Comparison of ENCODE assay signal across 17 mouse cellular contexts in genomic region chr9:122395816-122396215, GRCm38 (mm10).
"Had no signal": no experiment of that assay in that cellular context is flagged by ENCODE, and none has a peak within 500 bp of the region (broad histone marks: within the 10 kb centered on the region; RNA-seq: fewer than 3 reads in every experiment).

No protein-coding gene starts in this region.

- H3K27ac ChIP-seq: midbrain, embryonic 10.5 days; midbrain, embryonic 12.5 days; neural tube, embryonic 13.5 days; neural tube, embryonic 15.5 days had no signal

- DNase-seq: lung, embryonic 14.5 days; lung, postnatal 10 days; lung, postnatal 4 days; midbrain, embryonic 14.5 days; retina, postnatal 1 day; right cerebral cortex, adult 18-20 months; right cerebral cortex, postnatal 25 days; right cerebral cortex, postnatal 4 days; spleen, adult 18-20 months; thymus, adult 18-20 months; thymus, postnatal 25 days; thymus, postnatal 4 days had no signal

- H3K4me1 ChIP-seq: midbrain, embryonic 10.5 days; midbrain, embryonic 12.5 days; neural tube, embryonic 13.5 days; neural tube, embryonic 15.5 days had no signal

- H3K4me3 ChIP-seq: midbrain, embryonic 10.5 days; midbrain, embryonic 12.5 days; myocyte; neural tube, embryonic 13.5 days; neural tube, embryonic 15.5 days had no signal
